Mouse (Mus musculus) small intestine, adult 2 months (tissue): ENCODE results near the gene Mrm2.

ENCODE experiments used
- CTCF ChIP-seq: fragments of 200-500 bp; IDR thresholded peaks from 2 replicates; pipeline ENCODE4 v1.5.1; 2012; ENCODE audit warnings: low read depth, mild to moderate bottlenecking, control low read depth, inconsistent platforms, low read length, moderate library complexity, mixed read lengths; ENCODE audit not compliant: insufficient replicate concordance, insufficient read length; ENCODE audit errors: extremely low read depth
- POLR2A ChIP-seq: fragments of 200-500 bp; IDR thresholded peaks from 2 replicates; pipeline ENCODE4 v1.6.1; 2012; ENCODE audit warnings: low read depth, mild to moderate bottlenecking, control low read depth, inconsistent platforms, low read length, moderate library complexity

DNA sequence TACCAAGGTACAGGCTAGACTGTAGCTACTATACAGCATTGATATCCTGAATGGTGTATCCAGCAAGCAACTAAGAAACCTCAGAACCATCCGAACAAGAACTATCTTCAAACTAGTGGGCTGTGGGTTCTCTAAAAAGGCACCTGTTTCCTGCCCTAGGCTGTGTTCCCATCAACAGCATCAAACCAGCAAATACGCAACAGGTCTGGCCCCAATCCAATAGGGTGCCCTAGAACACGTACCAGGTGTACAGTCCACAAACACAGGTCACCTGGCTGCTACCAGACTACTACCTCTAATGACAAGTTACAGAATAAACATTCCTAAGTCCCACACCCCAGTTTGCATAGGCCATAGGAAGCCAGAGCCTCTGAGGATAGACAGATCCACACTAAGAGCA, 48.8 kb downstream of the Mrm2 start:
- TF ChIP-seq CTCF (no peak), POLR2A (no peak)
